Mouse (Mus musculus) fat pad, adult 2 months (tissue): ENCODE data around the gene 1700008O03Rik.

ENCODE experiments used
- DNase-seq: peaks from one replicate; pipeline ENCODE4 v3.0.0-alpha.2; 2011; ENCODE audit warnings: low read depth, low spot score; ENCODE audit errors: extremely low read depth

The 1700008O03Rik gene

GRCm38 (mm10) chr7:44350957-44351711 lies 34.5 kb downstream of the 1700008O03Rik start:
- DNase-seq: no peak

GRCm38 (mm10) chr7:44349043-44349442 lies 36.6 kb downstream of the 1700008O03Rik start:
- DNase-seq: no peak

- no peak for DNase-seq
Observed at GRCm38 (mm10) chr7:44344622-44345021, 41.0 kb downstream of the 1700008O03Rik start.

GRCm38 (mm10) chr7:44343459-44344015 lies 42.1 kb downstream of the 1700008O03Rik start:
- DNase-seq: no peak

- no peak for DNase-seq
Observed at GRCm38 (mm10) chr7:44341714-44342113, 43.9 kb downstream of the 1700008O03Rik start.

- no peak for DNase-seq
Observed at GRCm38 (mm10) chr7:44341119-44341518, 44.5 kb downstream of the 1700008O03Rik start.

GRCm38 (mm10) chr7:44340226-44340625 lies 45.4 kb downstream of the 1700008O03Rik start:
- no peak for DNase-seq

- DNase-seq: no peak
Observed at GRCm38 (mm10) chr7:44337121-44337849, 48.3 kb downstream of the 1700008O03Rik start.

- no peak for DNase-seq
Observed at GRCm38 (mm10) chr7:44336046-44337021, 49.3 kb downstream of the 1700008O03Rik start.

- no peak for DNase-seq
Observed at GRCm38 (mm10) chr7:44335031-44335878, 50.4 kb downstream of the 1700008O03Rik start.

GRCm38 (mm10) chr7:44334139-44334538 lies 51.5 kb downstream of the 1700008O03Rik start:
- no peak for DNase-seq

GRCm38 (mm10) chr7:44332336-44332735 lies 53.3 kb downstream of the 1700008O03Rik start:
- no peak for DNase-seq

GRCm38 (mm10) chr7:44326614-44327013 lies 59.0 kb downstream of the 1700008O03Rik start:
- DNase-seq: no peak

- DNase-seq: no peak
Observed at GRCm38 (mm10) chr7:44322290-44322689, 63.3 kb downstream of the 1700008O03Rik start.

- DNase-seq: no peak
Observed at GRCm38 (mm10) chr7:44320886-44321285, 64.7 kb downstream of the 1700008O03Rik start.

- no peak for DNase-seq
Observed at GRCm38 (mm10) chr7:44317913-44318312, 67.7 kb downstream of the 1700008O03Rik start.

GRCm38 (mm10) chr7:44312484-44312883 lies 73.1 kb downstream of the 1700008O03Rik start:
- DNase-seq: no peak

GRCm38 (mm10) chr7:44311713-44312304 lies 73.8 kb downstream of the 1700008O03Rik start:
- DNase-seq: no peak
